Mouse (Mus musculus): ENCODE results near the gene Sema4b. TPM values are rescaled to one million over a fixed set of nuclear protein-coding genes. Genes with fewer than 3 reads are reported as not detected.

The Sema4b gene
- total and polyA plus RNA-seq, 2 experiments from 2014 or later = 29.2 to 43.7 TPM

DNA sequence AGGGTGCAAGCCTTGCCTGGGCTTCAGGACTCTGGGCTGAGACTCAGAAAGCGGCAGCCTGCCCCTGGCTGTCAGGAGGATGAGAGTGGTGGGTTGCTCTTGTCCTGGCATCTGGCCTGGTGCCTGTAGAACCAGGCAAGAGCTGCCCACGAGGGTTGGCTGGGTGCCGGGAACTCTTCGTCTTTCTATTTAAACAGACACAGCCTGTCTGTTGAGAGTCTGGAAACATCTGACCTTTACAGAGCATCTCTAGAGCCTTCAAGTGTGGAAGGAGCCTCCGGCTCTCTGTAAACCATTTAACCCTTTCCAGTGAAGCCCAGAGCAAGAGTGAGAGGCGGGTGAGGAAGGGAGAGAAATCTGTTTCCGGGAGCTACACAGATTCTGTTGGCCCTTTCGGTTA lies 15.3 kb upstream of the Sema4b start:
- ATAC-seq (ENCODE audit: low FRiP score) = peak; percentile 65; the same call in 1 of the 2 replicates
- no peak overlapping the region for H3K9ac ChIP-seq (replicated peaks; ENCODE audit: low read length, poor library complexity, severe bottlenecking)
- 38% methylated on average over 8 of the region's 8 CpGs for WGBS

GRCm38 (mm10) chr7:80172069-80172956 lies 14.3 kb upstream of the Sema4b start:
- Histone ChIP-seq H3K27ac (ENCODE audit: low read depth, low read length) (0 out of 2 replicates have a peak overlapping the region, but pooled peaks have one; percentile 33), H3K27me3 (ENCODE audit: insufficient read depth, low read length) (no peaks in the 10 kb centered on the region), H3K4me2 (ENCODE audit: low read depth, low read length, poor library complexity, severe bottlenecking) (no peak overlapping the region), H3K36me3 (ENCODE audit: insufficient read depth, low read length) (no peaks in the 10 kb centered on the region), H3K9me3 (ENCODE audit: low read length) (no peaks in the 10 kb centered on the region), H3K4me3 (ENCODE audit: low read depth, low read length) (no peak overlapping the region), H3K4me1 (ENCODE audit: insufficient read depth, low read length) (no peaks in the 10 kb centered on the region), H3K9ac (replicated peaks; ENCODE audit: low read length, poor library complexity, severe bottlenecking) (no peak overlapping the region)
- no peak for DNase-seq (ENCODE audit: low spot score)
- no peak for ATAC-seq (ENCODE audit: low FRiP score)
- 80% methylated on average over 8 of the region's 8 CpGs for WGBS
- TF ChIP-seq CTCF (IDR thresholded peaks at IDR 0.05) = no peak

More for the DNA sequence above, 15.3 kb upstream of the Sema4b start:
- peak; percentile 94 for DNase-seq (ENCODE audit: low spot score)
- Histone ChIP-seq H3K9me3 (ENCODE audit: low read length) (no peaks in the 10 kb centered on the region), H3K36me3 (ENCODE audit: insufficient read depth, low read length) (no peaks in the 10 kb centered on the region), H3K4me2 (ENCODE audit: low read depth, low read length, poor library complexity, severe bottlenecking) (no peak overlapping the region), H3K4me3 (ENCODE audit: low read depth, low read length) (no peak overlapping the region), H3K27ac (ENCODE audit: low read depth, low read length) (peak overlapping the region; percentile 33; the same call in 1 of the 2 replicates), H3K27me3 (ENCODE audit: insufficient read depth, low read length) (no peaks in the 10 kb centered on the region), H3K4me1 (ENCODE audit: insufficient read depth, low read length) (no peaks in the 10 kb centered on the region)
- peak; percentile 26; the same call in 1 of the 2 replicates for TF ChIP-seq CTCF (IDR thresholded peaks at IDR 0.05)

GRCm38 (mm10) chr7:80176159-80176558 lies 10.5 kb upstream of the Sema4b start:
- Histone ChIP-seq H3K4me2 (ENCODE audit: low read depth, low read length, poor library complexity, severe bottlenecking) (no peak overlapping the region), H3K9ac (replicated peaks; ENCODE audit: low read length, poor library complexity, severe bottlenecking) (no peak overlapping the region), H3K36me3 (ENCODE audit: insufficient read depth, low read length) (no peaks in the 10 kb centered on the region), H3K4me1 (ENCODE audit: insufficient read depth, low read length) (no peaks in the 10 kb centered on the region), H3K9me3 (ENCODE audit: low read length) (no peaks in the 10 kb centered on the region), H3K27ac (ENCODE audit: low read depth, low read length) (no peak overlapping the region), H3K4me3 (ENCODE audit: low read depth, low read length) (no peak overlapping the region), H3K27me3 (ENCODE audit: insufficient read depth, low read length) (no peaks in the 10 kb centered on the region)
- DNase-seq (ENCODE audit: low spot score) (no peak), ATAC-seq (ENCODE audit: low FRiP score) (no peak)
- TF ChIP-seq CTCF (IDR thresholded peaks at IDR 0.05) = no peak
- WGBS = 71% methylated on average over 3 of the region's 3 CpGs

- H3K4me1 ChIP-seq (ENCODE audit: insufficient read depth, low read length) = no peaks in the 10 kb centered on the region
- H3K27ac ChIP-seq (ENCODE audit: low read depth, low read length) = no peak overlapping the region
- no peak overlapping the region for H3K4me3 ChIP-seq (ENCODE audit: low read depth, low read length)
- ATAC-seq (ENCODE audit: low FRiP score) (no peak), DNase-seq (ENCODE audit: low spot score) (no peak)
- no peak overlapping the region for H3K9ac ChIP-seq (replicated peaks; ENCODE audit: low read length, poor library complexity, severe bottlenecking)
- no peaks in the 10 kb centered on the region for H3K36me3 ChIP-seq (ENCODE audit: insufficient read depth, low read length)
- no peak overlapping the region for H3K4me2 ChIP-seq (ENCODE audit: low read depth, low read length, poor library complexity, severe bottlenecking)
- no peaks in the 10 kb centered on the region for H3K9me3 ChIP-seq (ENCODE audit: low read length)
- 91% methylated on average over 3 of the region's 3 CpGs for WGBS
- no peak for TF ChIP-seq CTCF (IDR thresholded peaks at IDR 0.05)
- no peaks in the 10 kb centered on the region for H3K27me3 ChIP-seq (ENCODE audit: insufficient read depth, low read length)
These were observed 9.2 kb upstream of the Sema4b start for GRCm38 (mm10) chr7:80177438-80177837.

- WGBS = 92% methylated on average over 10 of the region's 10 CpGs
- no peaks in the 10 kb centered on the region for H3K9me3 ChIP-seq (ENCODE audit: low read length)
- no peak overlapping the region for H3K9ac ChIP-seq (replicated peaks; ENCODE audit: low read length, poor library complexity, severe bottlenecking)
- ATAC-seq (ENCODE audit: low FRiP score) (no peak), DNase-seq (ENCODE audit: low spot score) (no peak)
- no peak overlapping the region for H3K27ac ChIP-seq (ENCODE audit: low read depth, low read length)
- TF ChIP-seq CTCF (IDR thresholded peaks at IDR 0.05) = no peak
- no peak overlapping the region for H3K4me3 ChIP-seq (ENCODE audit: low read depth, low read length)
- H3K4me2 ChIP-seq (ENCODE audit: low read depth, low read length, poor library complexity, severe bottlenecking) = no peak overlapping the region
- no peaks in the 10 kb centered on the region for H3K36me3 ChIP-seq (ENCODE audit: insufficient read depth, low read length)
- H3K27me3 ChIP-seq (ENCODE audit: insufficient read depth, low read length) = no peaks in the 10 kb centered on the region
- no peaks in the 10 kb centered on the region for H3K4me1 ChIP-seq (ENCODE audit: insufficient read depth, low read length)
These were observed 8.5 kb upstream of the Sema4b start for GRCm38 (mm10) chr7:80178037-80178729.

- ATAC-seq (ENCODE audit: low FRiP score) = no peak
- Histone ChIP-seq H3K9ac (replicated peaks; ENCODE audit: low read length, poor library complexity, severe bottlenecking) (no peak overlapping the region), H3K4me2 (ENCODE audit: low read depth, low read length, poor library complexity, severe bottlenecking) (no peak overlapping the region), H3K36me3 (ENCODE audit: insufficient read depth, low read length) (no peaks in the 10 kb centered on the region), H3K4me1 (ENCODE audit: insufficient read depth, low read length) (no peaks in the 10 kb centered on the region), H3K27me3 (ENCODE audit: insufficient read depth, low read length) (no peaks in the 10 kb centered on the region), H3K4me3 (ENCODE audit: low read depth, low read length) (no peak overlapping the region), H3K9me3 (ENCODE audit: low read length) (no peaks in the 10 kb centered on the region), H3K27ac (ENCODE audit: low read depth, low read length) (no peak overlapping the region)
- no peak for DNase-seq (ENCODE audit: low spot score)
- TF ChIP-seq CTCF (IDR thresholded peaks at IDR 0.05) = no peak
- 91% methylated on average over 6 of the region's 6 CpGs for WGBS
These were observed 7.3 kb upstream of the Sema4b start for GRCm38 (mm10) chr7:80179327-80179726.

All from midbrain, postnatal 0 days (tissue).